Mouse (Mus musculus) embryo, embryonic 9.5 days (tissue): ENCODE data around the gene Unc13b.

Source experiments
- DNase-seq: peaks from one replicate; pipeline ENCODE4 v3.0.0-alpha.2; 2017; ENCODE audit errors: extremely low spot score

Gene Unc13b

DNA sequence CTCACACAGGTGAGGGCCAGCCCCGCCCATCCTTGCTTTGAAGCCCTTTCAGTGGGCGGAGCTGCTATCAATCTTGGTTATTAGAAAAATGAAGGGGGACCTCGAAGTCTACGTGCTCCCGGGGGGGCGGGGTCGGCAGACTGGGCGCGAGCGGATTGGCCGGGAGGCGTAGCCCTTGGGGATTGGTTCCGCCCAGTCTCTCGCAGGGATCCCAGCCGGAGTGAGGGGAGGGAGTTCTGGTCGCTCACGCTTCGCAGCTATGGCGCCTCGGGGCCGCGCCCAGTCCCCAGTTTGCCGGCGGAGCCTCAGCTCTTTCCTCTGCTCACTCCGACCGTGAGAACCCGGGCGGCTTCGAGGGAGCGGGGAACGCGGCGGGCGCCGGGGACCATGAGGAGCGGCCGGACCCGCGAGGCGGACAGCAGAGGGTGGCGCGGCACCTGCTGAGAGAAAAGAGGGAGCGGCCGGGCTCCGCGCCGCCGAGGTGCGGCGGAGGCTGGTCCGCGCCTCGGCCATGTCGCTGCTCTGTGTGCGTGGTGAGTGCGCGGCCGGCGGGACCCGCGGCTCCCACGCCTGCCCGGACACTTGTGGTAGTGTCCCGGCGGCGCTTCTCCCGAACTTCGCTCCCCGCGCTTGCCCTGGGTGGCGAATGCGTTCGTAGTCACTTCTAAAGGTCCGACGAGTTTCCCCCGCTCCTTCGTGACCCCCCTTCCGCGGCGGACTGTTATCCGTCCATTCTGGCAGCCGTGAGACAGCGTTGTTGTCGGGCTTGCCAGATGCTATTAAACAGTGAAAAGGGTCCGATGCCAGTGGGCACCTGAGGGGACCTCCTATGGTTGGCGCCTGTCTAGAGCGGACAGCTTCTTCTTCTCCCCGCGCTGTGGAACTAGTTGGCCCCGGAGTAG lies at the start of gene Unc13b:
Gene Unc13b (plus strand): TSS at position 201 of the 902 bp plus-strand sequence.
- peak; percentile 91 for DNase-seq

- peak; percentile 89 for DNase-seq
Observed at GRCm38 (mm10) chr4:43010161-43011038, 48.4 kb upstream of the Unc13b start, which contains the start of gene Fancg. Gene Fancg (minus strand): TSS chr4:43010506.

DNA sequence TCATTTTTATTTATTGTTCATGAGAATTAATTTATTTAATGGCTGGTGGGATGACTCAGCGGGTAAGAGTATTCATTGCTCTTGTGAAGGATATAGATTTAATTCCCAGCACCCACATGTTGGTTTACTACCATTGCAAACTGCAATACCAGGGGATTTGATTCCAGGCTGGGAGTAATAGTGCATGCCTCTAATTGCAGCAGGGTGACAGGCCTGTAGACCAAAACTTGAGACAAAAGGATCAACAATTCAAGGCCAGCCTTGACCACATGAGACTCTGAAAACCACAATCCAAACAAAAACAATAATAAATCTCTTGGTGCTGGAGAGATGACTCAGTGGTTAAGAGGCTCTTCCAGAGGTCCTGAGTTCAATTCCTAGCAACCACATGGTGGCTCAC lies 46.7 kb upstream of the Unc13b start:
- DNase-seq = no peak

GRCm38 (mm10) chr4:43018156-43018555 lies 40.6 kb upstream of the Unc13b start:
- no peak for DNase-seq

- DNase-seq = no peak
Observed at GRCm38 (mm10) chr4:43019176-43019575, 39.6 kb upstream of the Unc13b start.

GRCm38 (mm10) chr4:43019641-43020465 lies 38.9 kb upstream of the Unc13b start:
- no peak for DNase-seq

GRCm38 (mm10) chr4:43020876-43021275 lies 37.9 kb upstream of the Unc13b start:
- DNase-seq = no peak

GRCm38 (mm10) chr4:43021341-43021740 lies 37.4 kb upstream of the Unc13b start:
- no peak for DNase-seq

- DNase-seq = no peak
Observed at GRCm38 (mm10) chr4:43024673-43025072, 34.1 kb upstream of the Unc13b start.

DNA sequence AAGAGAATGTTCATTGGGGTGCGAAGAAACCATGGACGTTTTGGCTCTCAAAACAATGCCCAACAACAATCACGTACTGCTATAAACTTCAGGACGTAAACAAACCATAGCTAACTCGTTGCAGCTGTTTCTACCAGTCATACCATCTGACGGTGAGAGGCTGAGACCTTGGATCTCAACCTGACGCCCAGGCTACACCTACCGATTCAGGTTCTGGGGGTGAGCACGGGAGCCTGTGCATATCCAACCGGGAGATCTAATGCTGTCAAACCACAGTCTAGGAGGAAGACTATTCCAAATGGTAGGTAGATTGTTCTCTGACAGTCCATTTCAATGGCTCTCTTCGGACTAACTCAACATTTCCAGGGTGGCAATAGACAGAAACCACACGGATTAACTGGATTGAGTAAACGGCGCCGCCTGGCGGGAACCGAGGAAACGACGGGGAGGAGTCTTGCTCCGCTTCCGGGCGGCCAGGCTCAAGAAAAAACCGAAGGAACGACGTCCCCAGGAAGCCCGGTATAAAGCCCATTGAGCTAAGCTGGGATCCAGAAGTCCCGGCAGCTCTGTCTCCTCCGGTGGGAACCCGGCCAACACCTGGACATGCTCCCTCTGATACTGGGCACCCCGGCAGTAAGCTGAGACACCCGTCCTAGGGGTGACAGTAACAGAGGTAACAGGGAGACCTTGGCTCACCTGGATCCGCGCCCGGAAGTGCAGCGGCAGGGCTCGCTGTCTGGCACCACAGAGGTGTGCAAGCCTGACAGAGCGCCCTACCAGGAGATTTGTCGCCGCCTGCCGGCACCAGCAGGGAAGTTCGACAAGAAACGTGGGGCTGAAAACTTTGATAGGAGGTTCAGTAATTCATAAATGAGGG lies 33.4 kb upstream of the Unc13b start, which contains the start of gene Pigo:
Gene Pigo (minus strand): TSS at position 736 of the 877 bp plus-strand sequence.
- DNase-seq = peak; percentile 94

DNA sequence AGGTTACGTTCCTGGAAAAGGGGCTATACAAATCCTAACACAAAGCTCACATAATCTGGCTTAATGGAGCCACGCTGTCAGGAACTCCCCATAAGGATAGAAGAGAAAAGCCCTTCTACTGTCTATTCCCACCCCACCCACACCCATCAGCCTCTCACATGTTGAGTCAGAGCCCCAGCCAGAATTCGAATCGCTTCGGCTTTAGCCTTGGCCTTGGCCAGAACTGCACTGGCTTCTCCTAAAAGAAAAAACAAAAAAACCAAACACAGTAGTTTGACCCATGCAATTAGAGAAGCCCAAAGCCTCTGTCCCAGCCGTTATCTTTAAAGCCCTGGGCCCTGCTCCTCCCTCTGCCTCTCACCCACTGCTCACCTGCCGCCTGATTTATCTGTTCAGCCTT lies 29.6 kb upstream of the Unc13b start:
- DNase-seq = no peak

DNA sequence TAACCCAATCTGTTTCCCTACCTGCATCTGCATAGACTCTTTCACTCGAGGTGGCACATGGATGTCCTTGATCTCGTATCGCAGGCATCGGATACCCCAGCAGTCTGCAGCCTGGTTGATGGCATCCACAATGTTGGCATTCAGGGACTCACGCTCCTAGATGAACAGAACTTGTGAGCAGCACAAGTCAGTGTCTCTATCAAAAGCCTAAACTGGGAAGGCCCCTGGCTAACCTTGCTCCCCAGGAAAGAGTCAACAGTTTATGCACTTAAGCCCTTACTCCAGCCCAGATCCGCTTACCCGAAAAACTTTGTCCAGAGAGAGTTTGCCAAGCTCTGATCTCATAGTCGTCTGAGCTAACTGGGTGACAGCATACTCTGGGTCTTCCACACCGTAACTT lies 29.0 kb upstream of the Unc13b start:
- DNase-seq = no peak

GRCm38 (mm10) chr4:43030352-43030751 lies 28.4 kb upstream of the Unc13b start:
- no peak for DNase-seq

GRCm38 (mm10) chr4:43030780-43031230 lies 27.9 kb upstream of the Unc13b start:
- DNase-seq = no peak

GRCm38 (mm10) chr4:43031237-43031995 lies 27.3 kb upstream of the Unc13b start, which contains the start of gene Stoml2:
Gene Stoml2 (minus strand): TSS chr4:43031710.
- DNase-seq = peak; percentile 91

DNA sequence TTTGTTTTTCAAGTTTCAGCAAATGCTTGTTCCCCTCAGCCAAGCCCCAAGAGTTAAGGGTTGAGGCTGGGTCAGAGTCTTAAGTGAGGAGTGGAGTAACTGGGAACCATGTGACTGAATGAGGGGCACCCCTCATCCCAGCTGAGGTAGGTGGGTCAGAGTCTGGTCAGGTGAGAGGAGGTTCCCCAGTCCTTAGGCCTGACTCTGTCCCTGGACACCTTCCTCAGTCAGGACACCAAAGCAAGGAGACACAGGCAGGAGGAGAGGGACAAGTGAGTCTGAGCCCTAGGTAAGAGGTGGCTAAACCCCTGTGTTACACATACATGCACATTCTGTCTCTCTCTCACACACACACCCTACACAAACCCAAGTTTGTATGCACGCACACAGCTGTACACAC lies 26.3 kb upstream of the Unc13b start:
- no peak for DNase-seq

DNA sequence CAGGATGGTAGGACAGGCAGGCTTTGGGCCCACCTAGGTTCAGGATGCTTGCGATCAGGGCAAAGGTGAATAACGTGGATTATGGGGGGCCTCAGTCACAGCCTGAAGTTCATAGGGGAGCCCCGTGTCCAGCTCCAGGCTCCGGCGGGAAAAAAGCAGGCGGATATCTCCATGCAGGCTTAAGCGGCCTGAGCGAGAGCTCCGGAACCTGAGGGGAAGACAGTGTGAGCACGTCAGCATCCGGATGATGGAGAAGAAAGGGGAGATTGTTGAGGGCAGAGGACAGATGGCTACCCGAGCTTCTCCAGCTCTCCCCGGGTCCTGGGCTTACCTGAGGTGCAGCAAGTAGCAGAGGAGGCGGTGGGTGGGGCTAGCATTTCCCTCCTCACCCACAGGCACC lies 25.3 kb upstream of the Unc13b start:
- DNase-seq = no peak

DNA sequence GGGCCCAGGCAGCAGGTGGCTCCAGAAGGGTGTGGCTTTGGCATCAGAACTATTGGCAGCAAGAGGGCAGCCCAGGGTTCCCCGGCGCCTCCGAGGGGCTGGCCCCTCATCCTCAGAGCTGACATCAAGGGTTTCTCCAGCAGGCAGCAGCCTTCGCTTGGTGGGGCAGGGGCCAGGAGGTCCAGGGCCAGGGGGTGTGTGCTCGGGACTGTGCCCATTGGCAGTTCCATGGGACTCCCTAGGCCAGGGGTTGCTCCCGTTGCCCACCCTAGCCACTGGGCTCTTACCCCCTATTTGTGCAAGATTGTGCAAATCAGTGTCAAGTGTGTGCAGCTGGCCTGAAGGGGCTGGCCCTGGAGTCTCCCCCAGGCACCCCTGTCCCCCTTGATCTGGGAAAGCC lies 22.9 kb upstream of the Unc13b start:
- DNase-seq = no peak

DNA sequence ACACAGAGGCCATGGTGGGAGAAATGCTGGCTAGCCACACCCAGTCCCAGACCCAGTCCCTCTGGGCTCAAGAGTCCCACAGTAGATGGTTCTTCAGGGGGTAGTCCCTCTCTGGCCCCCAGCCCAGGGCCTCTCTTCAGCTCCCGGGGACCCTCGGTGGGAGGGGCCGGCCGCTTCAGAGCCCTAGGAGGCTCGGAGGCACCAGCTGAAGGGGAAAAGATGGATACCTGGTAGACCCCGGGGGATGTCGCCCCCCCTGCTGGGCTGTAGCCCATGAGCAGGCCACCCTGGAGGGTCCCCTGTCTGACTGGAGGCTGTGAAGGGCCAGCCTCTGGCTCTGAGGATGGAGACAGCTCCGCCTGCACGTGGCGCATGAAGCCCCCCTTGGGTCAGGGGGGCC lies 22.4 kb upstream of the Unc13b start:
- no peak for DNase-seq
